Mouse (Mus musculus): Measurements from ENCODE around the gene Dock4. TPM values are rescaled to one million over a fixed set of nuclear protein-coding genes. Genes with fewer than 3 reads are reported as not detected.

Dock4 gene
- polyA plus RNA-seq, 1 experiment from 2014 or later: 42.0 TPM

DNA sequence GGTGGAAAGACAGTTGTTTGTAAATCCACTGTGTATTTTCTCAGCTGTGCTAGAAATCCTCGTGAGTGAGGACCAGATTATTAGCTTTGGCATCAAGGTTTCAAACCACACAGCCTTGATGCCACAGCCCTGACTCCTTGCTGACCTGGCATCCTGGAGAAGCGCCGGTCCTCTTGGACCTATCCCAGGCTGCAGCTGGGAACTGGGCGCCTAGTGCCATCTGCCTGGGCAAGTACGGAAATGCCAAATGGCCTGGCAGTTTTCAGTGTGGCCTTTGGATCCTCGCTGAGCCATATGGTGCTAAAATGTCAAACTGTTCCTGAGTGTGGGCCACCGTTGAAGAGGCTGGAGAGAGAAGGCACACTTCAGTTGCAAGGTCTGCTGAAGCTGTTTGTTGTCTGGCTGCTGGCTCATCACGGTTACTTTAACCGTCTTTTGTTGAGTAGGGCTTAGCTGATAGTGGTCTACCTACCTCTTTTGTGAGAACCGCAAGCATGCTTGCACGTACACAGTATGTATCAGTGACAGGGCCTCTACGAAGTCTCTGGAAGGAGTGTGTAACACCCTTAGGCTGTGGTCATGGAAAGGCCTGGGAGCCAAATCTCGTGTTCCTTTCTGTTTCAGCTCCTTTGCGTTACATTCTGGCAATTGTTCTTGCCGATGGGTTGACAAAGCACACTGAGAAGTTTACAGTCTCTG, 53.3 kb downstream of the Dock4 start:
- Histone ChIP-seq H3K4me1 (peaks cover 21% of the 10 kb centered on the region), H3K27me3 (replicated peaks) (no peaks in the 10 kb centered on the region), H3K9ac (no peak overlapping the region), H3K9me3 (no peaks in the 10 kb centered on the region), H3K4me2 (no peak overlapping the region), H3K4me3 (no peak overlapping the region), H3K36me3 (replicated peaks) (no peaks in the 10 kb centered on the region), H3K27ac (no peak overlapping the region)
- ATAC-seq (replicated peaks): peak; percentile 47; the same call in 1 of the 2 replicates
- 58% methylated on average over 15 of the region's 15 CpGs for WGBS

DNA sequence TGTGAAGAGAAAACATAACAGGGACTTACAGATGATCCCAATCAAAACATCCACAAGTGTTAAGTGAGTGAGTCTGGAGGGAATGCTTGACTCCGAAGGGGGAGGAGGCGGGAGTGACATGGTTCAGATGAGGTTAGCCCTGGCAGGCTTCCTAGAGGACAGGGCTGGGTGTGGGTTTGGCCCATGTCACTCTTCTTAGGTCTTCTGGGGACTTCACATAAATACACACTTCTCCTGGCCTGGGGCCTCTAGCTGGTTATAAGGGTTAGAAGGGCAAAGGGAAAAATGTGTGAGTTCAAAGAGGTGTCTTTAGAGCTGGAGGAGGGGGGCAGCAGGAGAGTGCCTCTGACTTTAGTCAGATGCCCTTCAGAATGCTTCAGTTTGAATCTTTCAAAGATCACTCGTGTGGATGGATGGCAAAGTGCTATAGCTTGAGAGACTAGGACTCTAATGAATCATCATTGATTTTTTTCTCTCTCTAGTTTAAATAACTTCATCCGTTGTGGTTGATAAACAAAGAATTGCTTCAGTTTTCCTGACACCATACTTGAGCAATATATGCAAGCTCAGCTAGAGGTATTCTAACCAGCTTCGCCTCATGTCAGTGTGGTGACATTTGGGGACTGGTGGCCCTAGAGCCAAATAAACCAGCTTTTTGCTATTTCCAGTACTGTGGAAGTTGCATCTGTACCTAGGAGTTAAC, 54.0 kb downstream of the Dock4 start:
- no peak overlapping the region for H3K4me3 ChIP-seq
- no peaks in the 10 kb centered on the region for H3K36me3 ChIP-seq (replicated peaks)
- H3K4me2 ChIP-seq: no peak overlapping the region
- 79% methylated on average over 5 of the region's 5 CpGs for WGBS
- H3K4me1 ChIP-seq: peaks cover 21% of the 10 kb centered on the region
- peak; percentile 17; the same call in 1 of the 2 replicates for ATAC-seq (replicated peaks)
- H3K9me3 ChIP-seq: no peaks in the 10 kb centered on the region
- no peak overlapping the region for H3K27ac ChIP-seq
- no peak overlapping the region for H3K9ac ChIP-seq
- no peaks in the 10 kb centered on the region for H3K27me3 ChIP-seq (replicated peaks)

DNA sequence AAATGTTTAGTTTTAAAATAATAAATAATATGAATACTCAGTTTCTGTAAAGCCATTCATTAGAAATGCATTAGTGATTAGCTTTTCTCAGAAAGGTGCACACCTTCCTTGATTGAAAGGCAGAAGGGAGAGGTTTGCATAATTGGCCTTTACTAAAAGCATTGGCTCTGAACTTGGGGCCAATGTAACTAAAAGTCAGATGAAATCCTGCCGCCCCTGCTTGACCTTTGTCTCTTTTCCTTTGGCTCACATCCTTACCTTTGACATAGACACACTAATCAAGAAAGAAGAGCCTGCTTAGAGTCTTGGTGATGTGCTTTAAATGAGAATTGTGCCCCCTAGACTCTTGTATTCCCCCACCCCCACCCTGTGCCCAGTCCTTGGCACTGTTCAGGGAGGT, 55.4 kb downstream of the Dock4 start:
- ATAC-seq (replicated peaks): no peak
- Histone ChIP-seq H3K27me3 (replicated peaks) (no peaks in the 10 kb centered on the region), H3K36me3 (replicated peaks) (no peaks in the 10 kb centered on the region), H3K9ac (no peak overlapping the region), H3K4me1 (peaks cover 20% of the 10 kb centered on the region), H3K9me3 (no peaks in the 10 kb centered on the region), H3K4me2 (no peak overlapping the region), H3K27ac (no peak overlapping the region), H3K4me3 (no peak overlapping the region)
- WGBS: 83% methylated on average over 1 of the region's 1 CpGs

DNA sequence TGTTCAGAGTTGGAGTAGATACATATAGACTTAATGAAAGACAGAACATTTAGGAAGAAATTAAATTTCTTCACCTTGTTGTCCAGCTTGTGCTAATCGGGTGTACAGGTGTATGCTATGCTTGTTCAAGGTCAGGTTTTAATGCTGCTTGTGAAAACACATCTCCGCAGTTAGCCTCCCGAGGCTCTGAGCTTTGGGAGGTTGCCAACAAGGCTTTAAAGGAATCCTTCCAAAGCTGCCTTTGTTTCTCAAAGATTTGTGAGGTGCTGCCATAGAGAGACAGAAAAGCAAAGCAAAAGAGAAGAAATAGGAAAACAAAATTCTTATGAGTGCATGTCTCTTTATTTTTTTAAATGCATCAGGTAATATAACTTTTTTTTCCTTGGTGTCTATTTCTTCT, 57.8 kb downstream of the Dock4 start:
- H3K9me3 ChIP-seq: no peaks in the 10 kb centered on the region
- H3K4me1 ChIP-seq: peaks cover 16% of the 10 kb centered on the region
- no peak overlapping the region for H3K4me2 ChIP-seq
- WGBS: 47% methylated on average over 3 of the region's 3 CpGs
- no peak for ATAC-seq (replicated peaks)
- H3K9ac ChIP-seq: no peak overlapping the region
- no peak overlapping the region for H3K27ac ChIP-seq
- H3K36me3 ChIP-seq (replicated peaks): no peaks in the 10 kb centered on the region
- H3K27me3 ChIP-seq (replicated peaks): no peaks in the 10 kb centered on the region
- no peak overlapping the region for H3K4me3 ChIP-seq

DNA sequence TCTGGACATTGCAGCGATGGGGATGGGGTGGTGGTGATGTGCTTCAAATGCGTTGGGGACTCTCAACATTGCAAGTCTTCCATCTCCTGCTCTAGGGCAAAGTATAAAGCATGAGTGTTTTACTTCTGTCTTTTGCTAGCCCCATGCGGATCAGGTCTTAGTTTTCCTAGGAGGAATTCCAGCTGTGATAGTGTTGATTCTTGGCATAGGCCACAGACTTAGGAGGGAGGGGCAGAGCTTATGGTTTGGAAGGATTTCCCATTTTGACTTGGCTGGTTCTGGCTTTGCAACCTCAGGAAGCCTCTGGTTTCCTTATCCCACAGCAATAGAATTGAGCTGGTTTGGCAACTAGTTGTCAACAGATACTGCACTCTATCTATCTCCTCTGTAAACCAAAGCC, 58.9 kb downstream of the Dock4 start:
- H3K27me3 ChIP-seq (replicated peaks): no peaks in the 10 kb centered on the region
- H3K4me2 ChIP-seq: no peak overlapping the region
- H3K4me3 ChIP-seq: no peak overlapping the region
- ATAC-seq (replicated peaks): no peak
- H3K9me3 ChIP-seq: no peaks in the 10 kb centered on the region
- peaks cover 10% of the 10 kb centered on the region for H3K4me1 ChIP-seq
- no peak overlapping the region for H3K9ac ChIP-seq
- WGBS: 87% methylated on average over 3 of the region's 3 CpGs
- no peaks in the 10 kb centered on the region for H3K36me3 ChIP-seq (replicated peaks)
- H3K27ac ChIP-seq: no peak overlapping the region

DNA sequence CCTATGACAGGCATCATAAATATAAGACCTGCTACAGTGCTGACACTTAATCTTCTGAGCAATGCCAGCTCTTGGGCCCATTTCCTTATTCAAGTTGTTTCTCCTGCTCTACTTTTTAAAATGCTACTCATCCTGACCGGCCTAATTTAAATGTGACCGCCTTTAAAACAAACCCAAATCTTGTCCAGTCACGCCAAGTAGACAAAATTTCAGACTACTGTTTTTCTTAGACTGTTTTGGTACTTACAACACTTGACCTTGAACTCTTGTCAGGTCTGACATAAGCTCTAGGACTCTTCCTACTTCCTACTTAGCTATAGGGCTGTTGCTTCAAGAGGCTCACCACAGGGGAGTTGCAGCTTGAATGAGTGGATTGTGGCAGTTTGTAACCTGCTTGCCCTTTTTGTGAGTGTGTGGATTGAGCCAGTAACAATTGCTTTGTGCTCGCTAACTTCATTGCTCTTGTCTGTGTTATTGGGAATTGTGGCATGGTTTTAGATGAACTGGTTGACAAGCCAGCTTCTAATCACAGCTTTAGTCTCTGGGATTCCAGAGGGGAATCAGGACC, 62.2 kb downstream of the Dock4 start:
- H3K27ac ChIP-seq: no peak overlapping the region
- no peak overlapping the region for H3K4me2 ChIP-seq
- ATAC-seq (replicated peaks): no peak
- H3K9ac ChIP-seq: no peak overlapping the region
- H3K4me3 ChIP-seq: no peak overlapping the region
- H3K27me3 ChIP-seq (replicated peaks): no peaks in the 10 kb centered on the region
- no peaks in the 10 kb centered on the region for H3K36me3 ChIP-seq (replicated peaks)
- peaks cover 25% of the 10 kb centered on the region for H3K4me1 ChIP-seq
- no peaks in the 10 kb centered on the region for H3K9me3 ChIP-seq
- 51% methylated on average over 4 of the region's 4 CpGs for WGBS

DNA sequence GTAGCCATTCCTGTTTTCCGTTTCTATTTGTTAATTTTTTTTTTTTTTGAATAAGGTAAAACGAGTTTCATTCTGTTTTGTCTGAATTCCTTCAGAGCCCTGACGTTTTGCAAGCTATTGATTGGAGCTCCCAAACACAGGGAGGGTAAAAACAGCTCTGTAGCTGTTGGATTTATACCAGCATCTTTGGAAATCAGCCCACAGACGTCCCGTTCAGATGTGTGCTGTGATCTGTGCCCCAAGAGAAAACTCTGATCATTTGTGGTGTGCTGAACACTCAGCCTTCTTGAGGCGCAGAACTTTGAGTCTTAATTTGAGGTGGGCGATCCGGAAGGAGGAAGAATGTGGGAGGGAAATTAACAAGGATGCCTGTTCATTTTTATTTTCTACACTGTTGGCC, 62.7 kb downstream of the Dock4 start:
- H3K4me3 ChIP-seq: no peak overlapping the region
- H3K9ac ChIP-seq: no peak overlapping the region
- no peaks in the 10 kb centered on the region for H3K36me3 ChIP-seq (replicated peaks)
- no peak overlapping the region for H3K27ac ChIP-seq
- no peak overlapping the region for H3K4me2 ChIP-seq
- H3K27me3 ChIP-seq (replicated peaks): no peaks in the 10 kb centered on the region
- H3K4me1 ChIP-seq: peaks cover 28% of the 10 kb centered on the region
- no peaks in the 10 kb centered on the region for H3K9me3 ChIP-seq
- 31% methylated on average over 8 of the region's 8 CpGs for WGBS
- ATAC-seq (replicated peaks): no peak

DNA sequence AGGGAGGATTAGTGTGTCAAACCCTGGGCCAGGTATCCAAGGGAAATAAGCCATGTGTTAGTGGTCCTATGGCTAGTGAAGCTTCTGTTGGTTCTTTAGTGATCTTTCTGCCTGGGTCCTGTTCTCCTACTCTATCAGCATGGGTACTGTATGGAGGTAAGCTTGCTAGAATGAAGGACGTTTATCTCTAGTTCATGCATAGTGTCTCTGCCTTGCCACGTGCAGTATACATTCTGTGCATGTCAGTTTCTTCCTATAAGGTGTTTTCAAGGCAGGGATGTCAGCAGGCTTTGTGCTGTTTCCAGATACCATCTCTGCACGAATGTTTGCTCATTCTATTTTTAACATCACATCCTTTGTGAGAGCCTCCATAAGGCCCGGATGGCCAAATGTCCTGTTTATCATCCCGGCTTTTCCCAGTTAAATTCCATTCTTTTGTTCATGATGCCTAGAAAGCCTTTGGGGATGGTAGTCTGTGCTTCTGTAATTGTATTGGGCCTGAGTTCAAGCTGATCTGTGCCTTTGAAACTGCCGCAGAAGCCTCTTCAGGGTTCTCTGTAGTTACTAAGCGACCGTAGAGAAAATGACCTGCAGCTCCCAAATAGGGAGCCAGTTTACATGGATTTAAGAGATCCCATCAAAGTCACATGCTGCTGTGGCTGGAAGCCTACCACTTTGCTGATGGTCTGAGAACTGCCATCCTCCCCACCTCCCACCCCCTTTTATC, 66.1 kb downstream of the Dock4 start:
- Histone ChIP-seq H3K4me1 (peaks cover 28% of the 10 kb centered on the region), H3K9ac (no peak overlapping the region), H3K27ac (peak overlapping the region; percentile 68), H3K27me3 (replicated peaks) (no peaks in the 10 kb centered on the region), H3K36me3 (replicated peaks) (no peaks in the 10 kb centered on the region), H3K4me3 (no peak overlapping the region), H3K9me3 (no peaks in the 10 kb centered on the region), H3K4me2 (no peak overlapping the region)
- peak; percentile 67 for ATAC-seq (replicated peaks)
- 21% methylated on average over 8 of the region's 8 CpGs for WGBS

DNA sequence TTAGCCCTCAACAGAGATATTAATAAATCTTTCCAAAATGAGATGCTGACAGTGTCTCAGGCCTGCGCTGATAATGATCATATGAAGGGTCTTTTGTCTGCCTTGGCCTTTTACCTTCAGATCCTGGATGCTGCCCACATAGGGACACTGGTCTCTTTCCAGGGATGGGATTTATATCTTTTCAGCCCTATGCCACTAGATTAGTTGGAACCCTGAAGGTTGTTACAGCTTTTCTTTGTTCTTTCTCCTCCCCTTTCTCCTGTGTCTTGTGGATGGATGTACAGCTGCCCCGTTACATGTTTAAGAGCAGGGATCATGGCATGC, 66.6 kb downstream of the Dock4 start:
- no peaks in the 10 kb centered on the region for H3K9me3 ChIP-seq
- 48% methylated on average over 2 of the region's 2 CpGs for WGBS
- H3K36me3 ChIP-seq (replicated peaks): no peaks in the 10 kb centered on the region
- no peak overlapping the region for H3K9ac ChIP-seq
- H3K4me2 ChIP-seq: no peak overlapping the region
- H3K27ac ChIP-seq: peak overlapping the region; percentile 68
- H3K4me1 ChIP-seq: peaks cover 28% of the 10 kb centered on the region
- H3K27me3 ChIP-seq (replicated peaks): no peaks in the 10 kb centered on the region
- H3K4me3 ChIP-seq: no peak overlapping the region
- ATAC-seq (replicated peaks): peak; percentile 48

DNA sequence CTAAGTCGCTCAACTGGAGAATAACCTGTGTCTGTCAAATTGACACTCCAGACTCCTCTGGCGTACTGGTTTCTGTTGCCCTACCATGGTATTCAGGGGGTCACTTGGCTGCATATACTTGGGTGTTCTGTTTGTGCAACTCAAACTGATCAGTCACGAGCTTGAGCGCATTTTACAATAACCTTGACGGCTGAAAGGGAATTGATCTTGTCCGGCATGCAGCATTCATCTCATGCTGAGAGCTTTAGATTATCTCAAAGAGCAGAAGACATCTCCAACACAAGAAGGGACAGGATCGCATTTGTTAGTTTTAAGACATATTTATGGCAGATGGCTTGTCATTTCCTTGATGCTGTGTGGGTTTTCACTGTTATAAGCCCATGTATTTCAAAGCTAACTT, 67.2 kb downstream of the Dock4 start:
- peaks cover 24% of the 10 kb centered on the region for H3K4me1 ChIP-seq
- ATAC-seq (replicated peaks): no peak; the same call in 1 of the 2 replicates
- no peak overlapping the region for H3K4me3 ChIP-seq
- H3K36me3 ChIP-seq (replicated peaks): no peaks in the 10 kb centered on the region
- H3K27me3 ChIP-seq (replicated peaks): no peaks in the 10 kb centered on the region
- H3K9ac ChIP-seq: no peak overlapping the region
- peak overlapping the region; percentile 61 for H3K27ac ChIP-seq
- H3K9me3 ChIP-seq: no peaks in the 10 kb centered on the region
- H3K4me2 ChIP-seq: no peak overlapping the region
- WGBS: 21% methylated on average over 7 of the region's 7 CpGs

DNA sequence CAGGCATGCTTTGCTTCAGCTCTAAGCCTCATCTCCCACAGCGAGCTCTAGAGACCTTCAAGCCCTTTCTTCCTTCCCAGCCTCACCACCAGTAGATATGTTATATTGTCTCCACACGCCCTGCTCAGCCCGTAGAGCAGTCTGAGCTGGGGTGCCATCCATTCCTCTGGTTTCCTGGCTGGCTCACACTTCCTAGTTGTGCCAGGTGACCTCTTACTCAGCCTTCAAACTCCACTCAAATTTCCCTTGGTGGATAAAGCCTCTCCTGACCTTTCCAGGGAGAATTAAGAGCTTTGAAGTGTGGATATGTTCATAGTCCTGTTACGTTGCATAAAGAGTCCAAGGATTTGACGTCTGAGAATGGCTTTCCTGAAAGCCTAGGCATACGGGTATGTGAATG, 68.3 kb downstream of the Dock4 start:
- 77% methylated on average over 6 of the region's 6 CpGs for WGBS
- Histone ChIP-seq H3K4me1 (peaks cover 18% of the 10 kb centered on the region), H3K4me3 (no peak overlapping the region), H3K27ac (no peak overlapping the region), H3K9me3 (no peaks in the 10 kb centered on the region), H3K4me2 (no peak overlapping the region), H3K27me3 (replicated peaks) (no peaks in the 10 kb centered on the region), H3K9ac (no peak overlapping the region), H3K36me3 (replicated peaks) (no peaks in the 10 kb centered on the region)
- no peak for ATAC-seq (replicated peaks)

DNA sequence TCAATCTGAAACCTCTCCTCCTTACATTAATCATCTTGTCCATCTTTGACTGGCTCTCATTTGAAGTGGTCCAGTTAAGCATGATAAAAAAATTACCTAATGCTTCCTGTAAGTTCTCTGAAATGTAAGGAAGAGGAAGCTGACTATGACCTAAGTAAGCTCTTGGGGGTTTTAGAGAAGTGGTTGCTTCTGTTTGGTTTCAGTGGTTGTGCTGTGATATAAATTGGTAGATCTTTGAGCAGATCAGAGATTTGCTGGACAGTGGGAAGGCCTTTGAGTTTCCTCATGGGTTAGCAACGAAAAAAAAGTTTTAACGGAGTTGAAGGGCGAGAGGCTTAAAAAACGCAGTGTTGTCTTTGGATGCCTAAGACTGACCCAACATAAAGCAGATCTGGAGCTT, 76.7 kb downstream of the Dock4 start:
- Histone ChIP-seq H3K27ac (no peak overlapping the region), H3K4me1 (no peaks in the 10 kb centered on the region), H3K36me3 (replicated peaks) (no peaks in the 10 kb centered on the region), H3K9ac (no peak overlapping the region), H3K9me3 (no peaks in the 10 kb centered on the region), H3K27me3 (replicated peaks) (no peaks in the 10 kb centered on the region), H3K4me3 (no peak overlapping the region), H3K4me2 (no peak overlapping the region)
- no peak for ATAC-seq (replicated peaks)
- WGBS: 88% methylated on average over 4 of the region's 4 CpGs

Data from midbrain, embryonic 15.5 days (tissue).